Mouse (Mus musculus): ENCODE measurements around the gene Cap2.

DNA sequence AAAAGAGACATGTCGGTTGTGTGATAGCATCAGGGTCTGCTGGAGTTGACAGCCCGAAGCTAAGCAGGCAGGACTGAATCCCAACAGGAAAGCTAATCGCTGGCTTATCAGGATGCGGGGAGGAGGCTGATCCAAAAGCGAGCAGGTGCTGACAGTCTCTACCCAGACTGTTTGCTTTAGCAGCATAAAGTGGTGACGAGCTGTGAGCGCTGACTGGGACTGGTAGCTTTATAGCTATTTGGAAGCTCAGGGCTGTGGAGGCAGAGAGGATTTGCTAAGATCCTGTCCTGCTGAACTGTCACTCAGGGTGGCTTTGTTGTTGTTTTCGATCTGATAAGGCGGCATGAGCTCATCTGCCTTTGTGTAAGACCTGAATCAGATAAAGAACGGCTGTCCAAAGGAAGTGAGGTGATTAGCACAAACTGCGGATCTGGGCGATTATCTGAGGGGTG is 69.5 kb downstream of the Cap2 start:
- TF ChIP-seq POLR2A (IDR thresholded peaks at IDR 0.05; ENCODE audit: low read depth, low read length) (no peak), CTCF (IDR thresholded peaks at IDR 0.05; ENCODE audit: extremely low read depth, insufficient read depth, insufficient read length, insufficient replicate concordance) (no peak)
